Mouse (Mus musculus): ENCODE measurements around the gene Ino80.

The Ino80 gene

DNA sequence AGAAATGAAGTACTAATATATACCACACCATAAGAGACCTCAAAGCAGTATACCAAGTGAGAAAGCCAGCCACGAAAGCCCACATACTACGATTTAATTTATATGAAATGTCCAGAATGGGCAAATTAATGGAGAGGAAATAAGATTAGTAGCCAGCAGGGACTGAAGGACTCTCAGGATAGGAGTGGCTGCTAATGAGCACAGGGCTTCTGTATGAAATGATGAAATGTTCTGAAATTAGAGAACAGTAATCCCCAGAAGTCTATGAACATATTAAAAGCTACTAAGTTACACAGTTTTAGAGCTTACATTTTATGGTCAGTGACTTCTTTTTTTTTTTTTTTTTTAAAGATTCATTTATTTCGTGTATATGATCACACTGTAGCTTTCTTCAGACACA, 22.9 kb downstream of the Ino80 start:
- no peak for ATAC-seq (ENCODE audit: low TSS enrichment)

DNA sequence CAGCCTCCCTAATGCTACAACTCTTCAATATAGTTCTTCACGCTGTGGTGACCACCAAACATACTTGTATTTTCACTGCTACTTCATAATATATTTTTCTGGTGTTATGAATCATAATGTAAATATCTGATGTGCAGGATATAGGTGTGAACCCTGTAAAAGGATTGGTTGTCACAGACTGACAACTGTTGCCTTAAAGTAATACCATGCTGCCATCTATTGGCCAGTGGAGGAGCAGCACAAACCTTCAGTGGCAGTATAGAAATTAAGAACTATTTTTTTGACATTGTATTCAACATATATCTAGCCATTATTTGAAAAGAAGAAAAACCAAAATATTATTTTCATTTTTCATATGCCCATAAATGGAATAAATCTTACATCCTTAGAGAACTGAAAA, 40.5 kb downstream of the Ino80 start:
- ATAC-seq (ENCODE audit: low TSS enrichment) = peak; percentile 41; the same call in 1 of the 2 replicates

DNA sequence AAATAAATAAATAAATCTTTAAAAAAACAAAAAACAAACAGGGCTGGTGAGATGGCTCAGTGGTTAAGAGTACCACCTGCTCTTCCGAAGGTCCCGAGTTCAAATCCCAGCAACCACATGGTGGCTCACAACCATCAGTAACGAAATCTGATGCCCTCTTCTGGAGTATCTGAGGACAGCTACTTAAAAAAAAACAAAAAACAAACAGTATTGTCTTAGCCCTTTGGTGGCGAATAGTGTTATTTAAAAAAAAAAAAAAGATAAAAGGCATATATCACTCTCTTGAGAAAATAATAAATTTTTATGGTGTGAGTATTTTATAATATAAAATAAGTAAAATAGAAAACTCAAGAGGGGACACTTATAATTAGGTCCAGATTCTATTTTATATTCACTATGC, 41.0 kb downstream of the Ino80 start:
- no peak for ATAC-seq (ENCODE audit: low TSS enrichment)

DNA sequence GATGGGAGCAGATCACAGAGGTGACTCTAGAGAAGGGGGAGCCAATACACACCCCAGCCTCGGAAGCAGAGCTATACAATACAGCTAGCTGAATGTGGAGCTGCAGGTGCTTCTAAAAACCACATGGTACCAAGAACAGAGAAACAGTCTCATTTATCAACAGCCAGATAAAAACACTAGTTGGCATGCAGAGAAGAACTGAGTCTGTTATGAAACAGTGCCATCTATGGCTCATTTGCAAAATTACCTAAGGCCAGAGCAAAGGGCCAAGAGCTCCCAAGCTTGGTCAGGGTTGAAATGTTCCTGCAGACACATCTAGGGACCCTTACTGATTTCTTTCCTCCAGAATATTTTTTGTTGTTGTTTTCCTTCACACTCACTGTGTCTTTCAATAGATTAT, 63.7 kb downstream of the Ino80 start:
- peak; percentile 81 for ATAC-seq (ENCODE audit: low TSS enrichment)

DNA sequence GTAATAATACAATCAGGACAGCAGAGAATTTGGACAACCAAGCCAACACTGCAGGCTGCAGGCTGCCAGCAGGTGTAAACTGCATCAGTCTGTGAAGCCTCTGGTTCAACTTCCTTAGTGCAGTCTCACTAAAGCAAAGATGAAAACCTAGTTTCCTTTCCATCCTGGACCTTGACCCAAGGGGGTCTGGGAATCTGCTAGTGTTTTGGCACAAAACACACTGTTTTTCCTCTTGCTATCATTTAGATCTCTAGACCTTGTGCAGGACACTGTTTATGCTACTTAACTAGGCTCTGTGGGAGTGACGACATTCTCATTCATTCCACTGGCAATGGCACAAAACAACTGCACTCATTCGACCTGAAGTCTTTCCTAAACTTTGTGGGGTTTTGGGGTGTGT, 65.8 kb downstream of the Ino80 start:
- no peak for ATAC-seq (ENCODE audit: low TSS enrichment)

DNA sequence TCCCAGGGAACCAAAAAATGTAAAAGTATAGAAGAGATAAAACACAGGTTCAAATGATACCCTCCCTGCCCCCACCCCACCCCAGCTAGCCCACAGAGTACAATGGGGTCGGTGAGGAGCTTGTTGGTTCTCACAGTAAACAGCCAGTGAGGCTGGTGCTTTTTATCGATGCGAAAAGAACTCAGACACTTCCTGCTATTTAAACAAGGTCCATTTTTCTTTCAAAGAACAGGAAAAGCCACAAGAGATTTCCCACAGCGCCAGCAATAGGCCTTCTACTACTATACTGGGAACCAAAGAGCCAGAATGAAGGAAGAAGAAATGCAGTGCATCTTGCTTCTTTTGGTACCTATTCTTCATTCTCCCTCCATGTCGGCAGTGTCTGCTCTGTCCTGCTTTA, 66.5 kb downstream of the Ino80 start:
- no peak for ATAC-seq (ENCODE audit: low TSS enrichment)

DNA sequence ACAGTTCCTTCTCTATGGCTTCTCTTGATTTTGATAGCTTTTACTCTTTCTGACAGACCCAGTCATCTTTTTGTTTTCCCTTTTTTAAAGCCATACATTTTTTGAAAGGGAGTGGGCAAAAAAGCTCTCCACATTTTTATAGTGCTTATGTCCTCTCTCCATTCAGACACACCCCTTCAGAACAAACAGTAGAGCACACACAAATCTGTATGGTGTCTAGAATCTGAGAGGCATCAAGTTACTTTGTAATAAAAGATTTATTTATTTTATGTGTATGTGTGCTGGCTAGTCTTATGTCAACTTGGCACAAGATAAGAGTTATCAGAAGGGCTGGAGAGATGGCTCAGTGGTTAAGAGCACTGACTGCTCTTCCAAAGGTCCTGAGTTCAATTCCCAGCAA, 68.8 kb downstream of the Ino80 start:
- ATAC-seq (ENCODE audit: low TSS enrichment) = no peak

DNA sequence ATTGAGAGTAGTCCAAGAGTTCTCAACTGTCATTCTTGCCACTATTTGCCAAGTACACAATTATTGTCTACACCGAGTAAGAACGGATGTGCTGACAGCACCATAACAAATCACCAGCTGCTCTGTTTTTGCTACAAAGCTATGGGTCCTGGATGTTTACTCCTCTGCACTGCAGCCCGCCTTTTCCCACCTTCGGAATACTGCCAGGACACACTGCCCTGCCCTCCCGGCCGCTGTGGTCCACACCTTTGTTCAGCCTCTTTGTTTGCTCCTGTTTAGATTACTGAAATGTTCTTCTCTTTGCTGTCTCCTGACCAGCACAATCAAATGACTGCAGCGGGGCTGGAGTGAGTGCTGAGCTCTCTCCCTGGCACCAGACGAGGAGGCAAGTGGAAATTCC, 69.2 kb downstream of the Ino80 start:
- ATAC-seq (ENCODE audit: low TSS enrichment) = no peak

DNA sequence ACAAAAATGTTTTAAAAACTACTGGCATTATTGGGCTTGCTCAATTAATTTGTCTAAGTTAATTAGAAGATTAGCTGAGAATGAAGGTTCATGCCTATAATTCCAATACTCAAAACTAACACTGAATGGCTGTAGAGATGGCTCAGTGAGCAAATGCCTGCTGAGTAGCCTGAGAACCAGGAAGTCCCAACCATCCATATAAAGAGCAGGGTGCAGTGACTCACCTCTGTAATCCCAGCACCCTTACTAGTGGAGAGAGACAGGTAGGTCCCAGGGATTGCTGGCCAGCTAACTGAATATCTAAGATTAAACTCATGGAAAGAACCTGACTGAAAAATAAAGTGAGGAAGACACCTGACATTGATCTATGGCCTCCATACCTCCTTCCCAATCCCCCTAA, 78.2 kb downstream of the Ino80 start:
- no peak for ATAC-seq (ENCODE audit: low TSS enrichment)

DNA sequence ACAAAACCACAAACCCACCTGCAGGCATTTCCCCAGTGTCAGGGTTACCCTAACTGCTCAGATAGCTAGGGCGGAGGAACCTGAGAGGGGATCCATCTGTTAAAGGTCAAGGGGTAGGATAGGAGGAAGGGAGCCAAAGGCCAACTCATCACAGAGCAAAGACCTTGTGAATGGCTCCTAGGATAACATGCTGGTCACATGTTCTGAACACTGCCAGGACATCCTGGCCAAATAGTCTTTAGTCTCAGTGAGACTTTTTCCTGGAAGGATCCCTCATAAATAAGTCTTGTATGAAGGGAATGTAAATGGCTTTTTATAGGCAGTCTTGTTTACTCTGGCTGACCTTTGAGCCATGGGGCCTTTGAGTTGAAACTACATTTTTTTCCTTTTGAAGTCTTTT, 78.8 kb downstream of the Ino80 start:
- no peak for ATAC-seq (ENCODE audit: low TSS enrichment)

DNA sequence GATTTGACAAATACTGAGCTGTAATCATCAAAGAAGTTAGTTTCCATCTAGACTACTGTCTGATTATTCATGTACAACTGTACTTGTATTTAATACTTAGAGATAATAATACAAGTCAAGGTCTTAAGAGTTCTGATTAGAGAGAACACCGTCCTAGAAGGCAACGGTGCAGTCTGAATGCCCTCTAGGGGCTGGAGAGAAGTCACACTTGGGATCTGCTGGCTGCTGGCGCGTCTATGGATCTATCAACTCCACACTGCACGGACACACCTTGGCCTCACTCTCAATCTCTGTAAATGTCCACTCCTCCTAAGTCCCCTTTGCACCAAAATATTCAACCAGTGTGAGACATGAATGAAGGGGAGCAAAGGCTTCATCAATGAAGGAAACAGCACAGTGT, 79.2 kb downstream of the Ino80 start:
- no peak for ATAC-seq (ENCODE audit: low TSS enrichment)

DNA sequence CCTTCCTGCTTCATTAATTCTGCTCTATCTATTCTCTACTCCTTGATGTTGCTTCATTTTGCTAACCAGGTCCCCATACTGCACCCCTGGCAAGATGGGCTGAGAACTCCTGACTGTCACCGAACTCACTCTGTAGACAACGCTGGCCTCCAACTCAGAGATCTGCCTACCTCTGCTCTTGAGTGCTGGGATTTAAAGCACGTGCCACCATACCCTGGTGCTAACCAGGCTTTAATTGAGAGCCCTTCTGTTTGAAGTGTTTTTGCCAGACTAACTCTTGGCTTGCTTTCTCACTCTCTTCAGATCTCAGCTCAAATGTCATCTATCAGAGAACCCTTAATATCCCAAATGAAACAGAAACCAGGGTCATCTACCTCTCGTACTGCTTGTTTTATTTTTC, 87.5 kb downstream of the Ino80 start:
- no peak for ATAC-seq (ENCODE audit: low TSS enrichment)

DNA sequence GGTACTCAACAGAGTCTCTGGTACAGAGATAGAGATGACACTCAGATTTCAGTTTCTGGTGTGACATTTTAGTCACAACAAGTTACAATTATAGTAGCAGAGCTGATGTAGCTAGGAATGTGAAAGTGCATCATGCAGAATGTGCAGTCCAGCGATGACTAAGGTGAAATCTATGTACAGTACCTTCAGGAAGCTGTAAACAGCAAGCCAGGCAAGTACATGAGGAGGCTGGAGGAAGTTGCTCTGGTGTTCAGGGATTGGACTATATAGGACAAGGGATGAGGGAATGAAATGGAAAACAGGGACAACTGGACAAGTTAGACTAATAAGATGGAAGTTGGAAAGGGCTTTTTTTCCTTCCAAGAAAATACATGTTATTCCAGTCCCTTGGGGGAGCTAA, 89.2 kb downstream of the Ino80 start:
- peak; percentile 65; the same call in 1 of the 2 replicates for ATAC-seq (ENCODE audit: low TSS enrichment)

DNA sequence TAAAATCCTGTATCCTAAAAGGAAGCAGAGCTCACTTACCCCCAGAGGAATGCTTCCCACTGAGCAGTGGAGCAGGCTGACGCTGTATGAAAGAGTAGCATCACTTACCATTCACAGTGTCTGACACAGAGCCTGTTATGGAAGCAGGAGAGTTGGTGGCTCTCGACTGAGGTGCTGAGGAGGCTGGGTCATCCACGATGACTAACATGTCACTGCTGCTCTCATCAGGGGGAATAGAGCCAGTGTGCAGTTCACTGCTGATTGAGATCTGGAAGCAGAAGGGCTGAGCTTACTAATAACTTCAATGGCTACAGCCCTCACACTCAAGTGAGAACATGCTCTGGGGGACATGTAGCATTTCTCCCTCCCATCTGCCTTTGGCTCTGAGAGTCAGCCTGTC, 98.0 kb downstream of the Ino80 start:
- no peak for ATAC-seq (ENCODE audit: low TSS enrichment)

DNA sequence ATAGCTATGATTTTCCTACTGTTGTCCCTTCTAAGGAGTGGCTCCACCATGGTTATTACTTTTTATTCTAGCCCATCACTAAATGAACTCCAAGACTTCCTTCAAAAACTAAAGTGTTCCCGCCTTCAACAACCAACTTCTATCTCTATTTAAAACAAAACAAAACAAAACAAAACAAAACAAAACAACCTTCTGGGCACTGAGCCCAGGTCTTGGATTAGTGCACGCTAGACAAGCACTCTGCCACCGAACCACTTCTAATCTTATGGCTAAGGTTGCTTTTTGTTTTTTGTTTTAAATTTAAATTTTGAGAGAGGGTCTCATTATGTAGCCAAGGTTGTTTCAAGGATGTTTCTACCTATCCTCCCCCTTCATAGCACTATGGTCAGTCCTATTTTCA, 99.7 kb downstream of the Ino80 start:
- ATAC-seq (ENCODE audit: low TSS enrichment) = no peak

DNA sequence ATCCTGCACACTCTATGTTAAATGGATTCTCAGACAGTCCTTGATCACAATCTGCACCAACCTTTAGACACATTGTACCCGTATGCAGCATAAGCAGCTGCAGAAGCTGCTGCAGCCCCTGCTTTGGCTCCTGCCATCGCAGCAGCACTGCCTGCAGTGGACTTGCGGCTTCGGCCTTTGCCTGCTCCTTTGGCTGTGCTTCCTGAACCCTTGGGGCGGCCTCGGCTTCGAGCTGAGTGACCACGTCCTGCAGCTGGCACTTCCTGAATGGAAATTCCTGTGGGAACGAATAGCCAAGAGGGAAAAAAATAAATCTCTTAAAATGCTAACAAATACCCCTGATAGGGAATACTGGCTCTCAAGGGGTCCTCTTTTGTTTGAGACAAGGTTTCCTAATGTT, 100.2 kb downstream of the Ino80 start:
- no peak for ATAC-seq (ENCODE audit: low TSS enrichment)

DNA sequence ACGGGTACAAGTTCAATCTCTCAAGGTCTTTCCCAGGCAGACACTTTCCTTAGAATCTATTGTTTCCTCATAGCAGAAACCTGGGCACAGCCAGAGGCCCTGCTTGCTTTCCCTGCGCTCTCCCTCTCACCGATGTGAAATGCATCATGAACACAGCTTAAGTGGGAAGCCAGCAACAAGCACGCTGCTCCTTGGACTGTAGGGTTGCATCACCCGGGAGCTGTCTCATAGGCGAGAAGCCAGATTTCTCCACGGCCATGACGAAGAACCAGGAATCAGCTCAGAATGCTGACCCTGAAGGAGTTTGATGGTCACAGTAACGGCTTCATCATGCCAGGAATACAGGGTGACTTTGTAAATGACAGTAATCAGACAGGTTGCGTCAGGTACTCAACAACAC, 107.4 kb downstream of the Ino80 start:
- ATAC-seq (ENCODE audit: low TSS enrichment) = no peak

DNA sequence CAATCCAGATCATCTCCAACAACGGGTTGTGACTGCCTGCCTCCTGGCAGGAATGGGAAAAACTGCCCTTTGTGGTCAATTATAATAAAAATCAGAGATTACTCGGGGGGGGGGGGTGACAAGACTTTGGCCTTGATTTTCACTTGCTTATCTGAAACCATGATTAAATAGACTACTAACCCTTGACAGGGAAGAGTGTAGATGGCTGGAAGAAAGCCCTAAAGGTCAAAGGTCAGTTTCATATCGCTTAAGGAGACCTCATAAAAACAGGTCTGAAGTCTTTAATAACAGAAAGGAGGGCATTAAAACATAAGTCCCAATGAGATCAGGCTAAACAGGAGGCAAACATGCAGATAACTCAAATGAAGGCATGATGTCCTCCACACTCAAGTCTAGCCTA, 110.1 kb downstream of the Ino80 start:
- ATAC-seq (ENCODE audit: low TSS enrichment) = no peak

DNA sequence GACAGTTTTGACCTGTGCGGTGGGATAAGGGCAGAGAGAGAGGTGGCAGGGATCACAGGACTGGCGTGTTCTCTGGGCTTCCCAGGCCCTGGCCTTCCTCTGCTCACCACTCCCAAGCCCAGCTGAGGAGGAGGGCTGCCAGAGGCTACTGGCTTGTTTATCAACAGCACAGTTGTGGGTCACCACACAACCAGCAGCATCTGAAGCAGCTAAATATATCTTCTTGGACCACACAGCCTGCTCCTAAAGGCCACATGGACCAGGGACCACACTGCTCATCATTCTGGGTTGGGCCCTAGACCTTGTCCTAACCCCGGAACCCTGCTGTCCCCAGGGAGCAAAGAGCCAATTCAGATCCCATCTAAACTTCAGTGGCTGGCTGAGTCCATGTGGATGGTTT, 112.5 kb downstream of the Ino80 start:
- no peak for ATAC-seq (ENCODE audit: low TSS enrichment)

DNA sequence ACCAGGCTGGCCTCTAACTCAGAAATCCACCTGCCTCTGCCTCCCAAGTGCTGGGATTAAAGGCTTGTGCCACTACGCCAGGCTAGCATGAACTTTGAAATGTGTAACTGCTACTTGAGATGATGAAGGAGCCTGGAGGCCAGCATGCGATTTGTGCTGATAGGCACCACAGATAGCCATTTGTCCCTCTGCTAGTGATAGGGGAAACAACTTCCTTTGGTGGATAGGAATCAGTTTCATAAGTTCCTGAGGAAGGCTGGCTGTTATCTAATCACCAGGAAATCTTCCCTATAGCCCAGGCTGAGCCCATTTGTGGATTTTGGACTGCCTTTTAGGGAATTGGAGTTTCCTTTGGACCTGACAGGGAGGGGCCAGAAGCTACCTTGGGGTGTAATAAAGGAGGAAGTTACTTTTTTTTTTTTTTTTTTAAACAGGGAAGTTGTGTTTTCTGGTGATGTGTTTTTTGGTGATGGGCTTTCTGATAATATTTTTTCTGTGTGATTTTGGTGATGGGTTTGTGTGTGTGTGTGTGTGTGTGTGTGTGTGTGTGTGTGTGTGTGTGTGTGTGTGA, 117.7 kb downstream of the Ino80 start:
- ATAC-seq (ENCODE audit: low TSS enrichment) = no peak

DNA sequence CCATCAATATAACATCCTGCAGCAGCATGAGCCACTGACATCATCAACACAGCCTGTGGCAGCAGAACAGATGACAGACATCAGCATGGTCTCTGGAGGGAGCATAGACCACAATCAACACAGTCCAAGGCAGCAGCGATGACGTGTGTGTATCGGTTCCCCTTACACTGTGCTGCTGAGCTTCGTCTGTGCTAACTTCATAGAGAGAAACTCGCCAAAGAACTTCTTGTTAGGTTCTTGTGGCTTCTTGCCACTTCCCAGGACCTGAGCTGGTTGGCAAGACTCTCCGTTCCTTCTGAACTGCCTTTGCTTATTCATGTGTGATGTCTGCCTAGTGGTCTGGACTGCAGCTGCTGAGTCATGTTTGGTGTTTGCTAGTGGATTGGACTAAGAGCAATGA, 119.2 kb downstream of the Ino80 start:
- ATAC-seq (ENCODE audit: low TSS enrichment) = no peak

DNA sequence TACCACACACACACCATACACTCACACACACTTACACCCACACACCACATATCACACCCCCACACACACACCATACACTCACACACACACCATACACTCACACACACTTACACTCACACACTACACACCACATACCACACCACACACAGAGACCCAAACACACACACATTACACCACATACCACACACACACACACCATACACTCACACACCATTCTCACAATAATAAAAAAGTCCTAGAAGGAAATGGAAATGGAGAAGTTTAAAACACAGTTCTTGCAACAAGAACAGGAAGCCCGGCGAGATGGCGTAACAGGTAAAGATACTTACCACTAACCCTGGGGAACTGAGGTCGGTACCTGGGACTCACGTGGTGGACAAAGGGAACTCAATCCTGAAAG, 120.7 kb downstream of the Ino80 start:
- ATAC-seq (ENCODE audit: low TSS enrichment) = no peak

DNA sequence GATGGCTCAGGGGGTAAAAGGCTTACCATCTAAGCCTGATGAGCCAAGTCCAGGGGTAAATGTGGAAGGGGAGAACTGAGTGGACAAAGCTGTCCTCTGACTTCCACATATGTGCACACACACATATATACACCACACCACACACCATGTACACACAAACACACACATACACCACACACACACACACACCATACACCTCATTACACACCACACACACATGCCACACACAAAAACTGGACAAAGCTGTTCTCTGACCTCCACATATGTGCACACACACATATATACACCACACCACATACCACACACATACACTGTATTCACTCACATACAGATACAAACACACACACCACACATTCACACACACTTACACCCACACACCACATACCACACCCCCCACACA, 121.2 kb downstream of the Ino80 start:
- no peak for ATAC-seq (ENCODE audit: low TSS enrichment)

DNA sequence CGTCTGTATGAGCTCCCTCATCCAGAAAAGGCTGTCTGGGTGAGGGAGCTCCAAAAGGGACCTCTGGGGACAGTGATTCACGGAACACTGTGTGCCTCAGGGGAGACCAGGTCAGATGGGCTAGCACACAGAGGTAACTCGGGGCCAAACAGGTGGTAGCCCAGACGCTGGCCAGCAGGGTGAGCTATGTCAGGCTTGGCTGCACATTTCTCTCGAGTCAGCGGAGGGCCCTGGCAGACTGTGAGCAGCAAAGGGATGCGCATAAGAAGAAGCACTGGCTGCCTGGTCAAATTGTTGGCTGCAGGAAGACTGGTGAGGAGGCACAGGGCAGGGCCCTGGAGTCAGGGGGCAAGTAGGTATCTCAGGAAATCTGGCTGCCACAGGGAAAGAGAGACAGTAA, 121.8 kb downstream of the Ino80 start:
- ATAC-seq (ENCODE audit: low TSS enrichment) = no peak

DNA sequence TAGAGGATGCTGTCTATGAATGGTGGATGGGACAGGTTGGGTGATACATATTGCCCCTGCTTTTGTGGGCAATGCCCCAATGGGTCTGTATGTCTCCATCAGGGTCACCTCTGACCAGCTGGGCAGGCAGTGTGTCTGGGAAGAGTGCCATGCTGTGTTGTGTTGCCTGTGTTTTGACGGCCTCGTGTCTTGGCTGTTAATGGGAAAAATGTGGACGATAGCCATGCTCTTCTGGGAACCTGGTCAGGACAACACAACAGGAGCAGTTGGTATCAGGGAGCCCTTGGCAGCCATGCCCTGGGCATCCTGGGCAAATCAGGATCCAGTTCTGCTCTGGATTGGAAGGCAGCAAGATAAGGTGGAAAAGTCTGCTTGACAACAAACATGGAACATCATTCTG, 122.4 kb downstream of the Ino80 start:
- ATAC-seq (ENCODE audit: low TSS enrichment) = no peak
